Mouse (Mus musculus): ENCODE results near the gene Rab1b. TPM values are rescaled to one million over a fixed set of nuclear protein-coding genes. Genes with fewer than 3 reads are reported as not detected.

The Rab1b gene
- total RNA-seq, 2 experiments from 2014 or later: 177 to 181 TPM

DNA sequence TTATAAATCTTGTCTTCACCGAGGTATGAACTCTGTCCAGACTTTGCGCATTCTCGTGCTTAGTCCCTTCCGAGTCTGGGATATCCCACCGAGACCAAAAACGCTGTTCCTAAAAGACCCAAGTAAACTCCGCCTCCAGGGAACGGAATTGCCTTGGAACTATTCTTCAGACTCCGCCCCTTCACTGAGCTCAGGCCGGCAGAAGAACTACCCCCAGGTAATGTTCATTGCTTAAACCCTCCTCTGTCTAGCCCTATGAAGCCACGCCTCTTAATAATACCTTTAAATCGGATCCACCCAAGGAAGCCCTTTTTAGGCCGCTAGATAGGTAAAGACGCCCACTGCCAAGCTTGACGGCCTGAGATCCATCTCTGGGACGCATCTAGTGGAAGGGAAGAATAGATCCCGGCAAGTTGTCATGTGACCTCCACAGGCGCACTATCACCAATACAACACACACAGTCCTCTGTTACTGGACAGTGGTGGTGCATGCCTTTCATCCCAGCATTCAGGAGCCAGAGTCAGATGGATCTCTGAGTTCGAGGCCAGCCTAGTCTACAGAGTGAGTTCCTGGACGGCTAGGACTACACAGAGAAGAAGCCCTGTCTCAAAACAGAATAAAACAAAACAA lies 34.4 kb downstream of the Rab1b start:
- no peak for DNase-seq (ENCODE audit: low spot score in 2 of 2)

DNA sequence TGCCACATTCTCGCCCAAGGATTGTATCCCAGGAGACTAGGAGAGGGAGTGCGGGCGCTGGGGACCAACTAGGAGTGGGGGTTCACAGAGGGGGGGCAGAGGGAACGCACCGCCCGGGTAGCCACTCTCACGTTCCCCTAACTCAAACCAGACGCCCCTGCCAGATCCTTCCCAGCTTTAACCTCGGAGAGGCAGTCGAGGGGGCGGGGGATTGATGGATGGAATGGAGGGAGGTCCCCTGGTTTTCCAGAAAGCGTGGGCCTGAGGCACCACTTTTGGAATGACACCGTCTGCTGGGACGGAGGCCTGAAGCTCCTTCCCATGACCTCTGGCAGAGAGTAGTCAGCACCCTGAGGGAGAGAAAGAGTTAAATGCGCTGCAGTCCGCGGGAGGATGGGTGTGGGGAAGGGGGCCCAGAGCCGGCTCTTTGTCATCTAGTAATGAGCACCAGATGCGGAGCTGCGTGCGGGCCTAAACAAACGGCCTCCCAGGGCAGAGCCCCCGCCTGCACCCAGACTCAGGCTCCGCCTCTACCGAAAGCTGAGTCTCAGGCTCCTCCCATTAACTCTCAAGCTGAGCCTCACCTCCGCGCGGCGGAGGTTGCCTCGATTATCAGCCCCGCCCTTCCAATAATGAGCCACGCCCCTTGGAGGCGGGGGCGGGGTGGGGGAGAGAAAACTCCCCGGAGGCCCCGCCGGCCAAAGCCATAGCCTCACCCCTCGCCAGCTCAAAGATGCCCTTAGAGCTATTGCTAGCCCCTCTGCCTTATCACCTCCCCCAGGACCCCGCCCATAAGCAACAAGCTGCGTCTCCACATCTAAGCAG lies 35.1 kb downstream of the Rab1b start:
- no peak for DNase-seq (ENCODE audit: low spot score in 2 of 2)

DNA sequence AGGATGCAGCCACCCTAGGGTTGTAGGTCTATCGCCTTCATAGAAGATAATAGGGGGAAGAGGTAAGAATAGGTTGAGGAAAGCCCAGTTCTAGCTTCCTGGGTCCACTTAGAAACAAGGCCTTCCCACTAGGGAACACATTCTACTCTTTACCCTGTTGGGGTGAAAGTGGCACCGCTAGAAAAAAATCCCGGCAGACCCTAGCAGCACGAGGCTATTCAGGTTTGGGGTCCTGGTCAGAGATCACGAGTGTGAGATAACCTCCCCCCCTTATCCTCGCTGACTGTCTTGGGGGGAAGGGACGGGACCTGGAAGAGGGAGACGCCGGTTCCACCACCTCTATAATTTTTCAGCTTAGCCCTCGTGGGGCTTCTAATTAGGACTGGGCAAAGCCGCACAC lies 35.8 kb downstream of the Rab1b start:
- no peak for DNase-seq (ENCODE audit: low spot score in 2 of 2)

DNA sequence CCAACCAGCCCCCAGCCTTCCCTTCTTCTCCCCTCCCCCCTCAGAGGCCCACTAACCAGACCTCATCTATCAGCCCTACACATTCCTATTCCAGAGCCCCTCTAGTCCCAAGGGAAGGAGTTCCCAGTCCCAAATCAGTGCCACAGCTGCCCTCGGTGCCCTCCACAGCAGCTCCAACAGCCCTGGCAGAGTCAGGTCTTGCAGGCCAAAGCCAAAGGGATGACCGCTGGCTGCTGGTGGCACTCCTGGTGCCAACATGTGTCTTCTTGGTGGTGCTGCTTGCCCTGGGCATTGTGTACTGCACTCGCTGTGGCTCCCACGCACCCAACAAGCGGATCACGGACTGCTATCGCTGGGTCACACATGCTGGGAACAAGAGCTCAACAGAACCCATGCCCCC lies 36.9 kb downstream of the Rab1b start:
- no peak for DNase-seq (ENCODE audit: low spot score in 2 of 2)

DNA sequence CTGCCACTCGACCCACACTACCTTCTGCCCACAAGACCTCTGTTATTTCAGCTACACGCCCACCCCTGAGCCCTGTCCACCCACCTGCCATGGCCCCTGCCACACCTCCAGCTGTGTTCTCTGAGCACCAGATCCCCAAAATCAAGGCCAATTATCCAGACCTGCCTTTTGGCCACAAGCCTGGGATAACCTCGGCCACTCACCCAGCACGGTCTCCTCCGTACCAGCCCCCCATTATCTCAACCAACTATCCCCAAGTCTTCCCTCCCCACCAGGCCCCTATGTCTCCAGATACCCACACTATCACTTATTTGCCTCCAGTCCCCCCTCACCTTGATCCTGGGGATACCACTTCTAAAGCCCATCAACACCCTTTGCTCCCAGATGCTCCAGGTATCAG lies 37.4 kb downstream of the Rab1b start:
- DNase-seq (ENCODE audit: low spot score in 2 of 2): no peak

DNA sequence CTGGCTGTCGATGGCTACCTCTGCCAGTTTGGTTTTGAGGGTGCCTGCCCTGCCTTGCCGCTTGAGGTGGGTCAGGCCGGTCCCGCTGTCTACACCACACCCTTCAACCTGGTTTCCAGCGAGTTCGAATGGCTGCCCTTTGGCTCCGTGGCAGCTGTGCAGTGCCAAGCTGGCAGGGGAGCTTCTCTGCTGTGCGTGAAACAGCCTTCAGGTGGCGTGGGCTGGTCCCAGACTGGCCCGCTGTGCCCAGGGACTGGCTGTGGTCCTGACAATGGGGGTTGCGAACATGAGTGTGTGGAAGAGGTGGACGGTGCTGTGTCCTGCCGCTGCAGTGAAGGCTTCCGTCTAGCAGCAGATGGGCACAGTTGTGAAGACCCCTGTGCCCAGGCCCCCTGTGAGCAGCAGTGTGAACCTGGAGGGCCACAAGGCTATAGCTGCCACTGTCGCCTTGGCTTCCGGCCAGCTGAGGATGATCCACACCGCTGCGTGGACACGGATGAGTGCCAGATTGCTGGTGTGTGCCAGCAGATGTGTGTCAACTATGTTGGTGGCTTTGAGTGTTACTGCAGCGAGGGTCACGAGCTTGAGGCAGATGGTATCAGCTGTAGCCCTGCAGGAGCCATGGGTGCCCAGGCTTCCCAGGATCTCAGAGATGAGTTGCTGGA lies 38.2 kb downstream of the Rab1b start:
- no peak for DNase-seq (ENCODE audit: low spot score in 2 of 2)

DNA sequence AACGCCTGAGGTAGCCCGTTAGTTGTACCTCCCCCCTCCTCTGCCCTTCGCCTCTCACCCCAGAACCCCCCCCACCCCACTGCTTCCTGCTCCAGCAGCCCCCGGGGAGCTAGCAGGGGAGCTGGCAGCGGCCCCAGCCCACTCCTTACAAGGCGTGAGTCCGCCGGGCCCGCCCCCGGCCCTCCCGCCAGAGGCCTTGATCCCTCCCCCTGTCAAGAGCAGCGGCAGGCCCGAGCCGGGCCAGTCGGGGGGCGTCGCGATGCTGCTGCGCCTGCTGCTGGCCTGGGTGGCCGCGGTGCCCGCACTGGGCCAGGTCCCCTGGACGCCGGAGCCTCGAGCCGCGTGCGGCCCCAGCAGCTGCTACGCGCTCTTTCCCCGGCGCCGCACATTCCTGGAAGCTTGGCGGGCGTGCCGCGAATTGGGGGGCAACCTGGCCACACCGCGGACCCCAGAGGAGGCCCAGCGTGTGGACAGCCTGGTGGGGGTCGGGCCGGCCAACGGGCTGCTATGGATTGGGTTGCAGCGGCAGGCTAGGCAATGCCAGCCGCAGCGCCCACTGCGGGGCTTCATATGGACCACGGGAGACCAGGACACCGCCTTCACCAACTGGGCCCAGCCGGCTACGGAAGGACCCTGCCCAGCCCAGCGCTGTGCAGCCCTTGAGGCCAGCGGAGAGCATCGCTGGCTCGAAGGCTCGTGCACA lies 38.9 kb downstream of the Rab1b start, which contains the start of gene Cd248:
Gene Cd248 (plus strand): TSS at position 212 of the 703 bp plus-strand sequence.
- no peak for DNase-seq (ENCODE audit: low spot score in 2 of 2)

DNA sequence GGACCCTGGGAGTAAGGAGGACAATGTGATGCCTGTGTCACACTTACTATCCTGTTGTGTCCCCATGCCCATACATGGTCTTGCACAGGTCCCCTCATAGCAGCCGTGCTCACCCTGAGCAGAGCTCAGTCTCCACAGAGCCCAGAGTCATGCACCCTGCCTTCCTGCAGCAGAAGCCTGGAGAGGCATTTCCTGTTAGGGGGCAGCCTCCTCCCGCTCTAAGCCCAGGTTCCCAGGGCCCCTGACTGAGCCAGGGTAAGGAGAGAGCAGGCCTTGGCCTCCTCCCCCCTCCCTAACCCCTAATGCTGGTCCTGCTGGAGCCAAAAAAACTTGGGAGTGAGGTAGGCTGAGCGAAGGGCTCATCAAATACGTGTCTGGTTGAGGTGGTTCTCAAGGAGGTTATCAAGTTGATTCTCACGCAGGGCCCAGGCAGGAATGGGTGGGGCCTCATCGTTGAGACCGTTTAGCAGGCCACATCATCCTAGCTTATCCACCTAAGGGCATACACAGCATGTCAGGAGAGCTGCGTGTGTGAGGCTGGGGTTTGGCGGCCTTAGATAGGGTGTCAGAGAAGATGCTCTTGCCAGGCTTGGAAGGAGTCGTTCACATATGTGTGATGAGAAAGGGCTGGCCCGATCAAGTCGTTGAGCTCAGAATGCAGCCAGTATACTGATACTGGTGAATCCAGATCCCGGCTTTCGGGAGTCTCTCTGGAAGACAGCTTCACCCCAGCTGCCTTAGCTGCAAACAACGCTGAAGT lies 39.7 kb downstream of the Rab1b start:
- no peak for DNase-seq (ENCODE audit: low spot score in 2 of 2)

DNA sequence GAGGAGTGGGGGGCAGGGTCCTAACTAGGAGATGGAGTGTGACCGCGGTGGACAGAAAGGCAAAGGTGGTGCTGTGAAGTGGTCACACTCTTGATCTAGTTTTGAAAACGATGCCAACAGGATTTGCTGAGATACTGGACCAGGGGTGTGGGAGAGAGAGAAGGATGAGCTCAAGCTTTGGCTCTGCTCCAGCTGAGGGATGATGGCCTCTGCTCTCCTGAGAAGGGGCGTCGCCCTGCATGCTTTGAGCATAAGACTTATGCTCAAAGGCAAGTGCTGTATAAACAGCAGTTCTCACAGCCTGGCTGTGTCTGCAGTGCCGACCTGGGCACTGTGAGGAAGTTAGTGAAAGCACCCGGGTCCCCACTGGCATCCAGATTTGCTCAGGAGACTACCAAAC lies 41.8 kb downstream of the Rab1b start:
- DNase-seq (ENCODE audit: low spot score in 2 of 2): no peak

DNA sequence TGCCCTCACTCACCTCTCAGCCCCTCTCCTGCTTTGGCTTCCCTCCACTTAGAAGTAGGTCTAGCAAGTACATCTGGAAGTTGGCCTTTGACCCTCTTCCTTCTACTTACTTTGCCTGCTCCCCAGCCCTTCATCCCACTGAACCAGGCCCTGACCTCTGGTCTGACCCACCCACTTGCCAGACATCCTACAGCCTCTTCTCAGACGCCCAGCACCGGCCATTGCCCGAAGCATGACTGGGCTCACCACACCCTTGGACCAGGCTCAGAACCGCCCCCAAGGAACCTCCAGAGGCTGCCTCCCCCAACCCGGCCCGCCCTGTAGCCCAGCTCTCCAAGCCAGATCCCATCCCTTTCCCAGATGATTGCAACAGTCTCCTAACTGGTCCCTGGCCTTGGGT lies 44.4 kb downstream of the Rab1b start:
- no peak for DNase-seq (ENCODE audit: low spot score in 2 of 2)

DNA sequence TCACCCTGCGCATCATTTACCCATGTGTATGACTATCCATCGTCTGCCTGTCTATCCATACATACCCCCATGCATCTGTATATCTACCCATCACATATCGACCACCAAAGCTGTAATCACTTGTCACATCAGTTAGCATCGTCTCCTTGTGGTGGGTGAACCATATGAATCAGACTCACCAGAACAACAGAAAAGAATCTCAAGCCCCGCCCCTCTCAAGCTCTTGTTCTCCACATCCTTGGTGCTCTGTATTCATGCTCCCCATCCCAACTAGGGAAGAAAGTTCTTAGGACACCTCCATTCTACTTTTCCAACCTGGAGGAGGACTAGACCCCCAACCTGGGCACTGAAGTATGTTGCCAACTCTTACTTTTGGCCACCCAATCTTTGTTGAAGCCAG lies 44.8 kb downstream of the Rab1b start:
- DNase-seq (ENCODE audit: low spot score in 2 of 2): no peak

DNA sequence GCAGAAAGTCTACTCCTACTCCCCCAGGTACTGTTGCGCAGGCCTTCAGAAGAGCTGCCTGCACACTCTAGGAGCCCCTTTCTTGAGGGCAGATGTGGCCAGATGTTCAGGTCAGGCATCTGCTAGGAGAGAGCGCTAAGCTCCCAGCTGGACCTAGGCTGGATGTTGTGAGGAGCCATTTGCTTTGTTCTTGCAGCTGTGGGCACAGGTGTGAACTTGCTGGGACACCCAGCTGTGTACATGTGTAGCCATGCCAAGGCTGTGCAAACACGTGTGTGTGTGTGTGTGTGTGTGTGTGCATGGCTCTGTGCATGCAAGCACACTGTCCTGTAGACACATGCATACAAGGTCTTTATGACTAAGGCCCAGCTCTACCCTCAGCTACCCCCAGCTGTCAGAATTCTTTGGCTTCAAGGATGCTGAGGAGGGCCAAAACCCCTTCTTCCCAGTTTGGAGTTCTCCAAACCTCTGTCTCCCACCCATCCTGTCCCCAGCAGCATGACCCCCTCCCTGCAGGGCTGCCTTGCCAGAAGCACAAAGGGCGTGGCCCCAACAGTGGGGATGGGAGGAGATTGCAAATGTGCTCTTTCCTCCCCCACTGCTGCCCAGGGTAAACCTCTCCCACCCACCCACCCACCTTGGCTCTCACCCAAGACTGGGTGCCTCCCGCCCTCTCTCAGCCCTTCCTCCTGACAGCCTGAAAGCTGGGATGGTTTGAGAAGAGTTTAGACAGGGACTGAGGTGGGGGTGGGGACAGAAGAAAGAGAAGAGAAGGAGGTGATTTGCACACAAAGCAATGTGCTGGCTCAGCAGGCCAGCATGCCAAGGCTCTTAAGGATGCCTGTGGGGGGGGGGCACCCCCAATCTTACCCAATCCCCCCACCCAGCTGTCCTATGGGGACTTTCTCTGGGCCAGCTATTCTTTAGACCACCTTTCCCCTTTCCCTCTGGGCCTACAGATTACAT lies 46.2 kb downstream of the Rab1b start:
- DNase-seq (ENCODE audit: low spot score in 2 of 2): no peak

DNA sequence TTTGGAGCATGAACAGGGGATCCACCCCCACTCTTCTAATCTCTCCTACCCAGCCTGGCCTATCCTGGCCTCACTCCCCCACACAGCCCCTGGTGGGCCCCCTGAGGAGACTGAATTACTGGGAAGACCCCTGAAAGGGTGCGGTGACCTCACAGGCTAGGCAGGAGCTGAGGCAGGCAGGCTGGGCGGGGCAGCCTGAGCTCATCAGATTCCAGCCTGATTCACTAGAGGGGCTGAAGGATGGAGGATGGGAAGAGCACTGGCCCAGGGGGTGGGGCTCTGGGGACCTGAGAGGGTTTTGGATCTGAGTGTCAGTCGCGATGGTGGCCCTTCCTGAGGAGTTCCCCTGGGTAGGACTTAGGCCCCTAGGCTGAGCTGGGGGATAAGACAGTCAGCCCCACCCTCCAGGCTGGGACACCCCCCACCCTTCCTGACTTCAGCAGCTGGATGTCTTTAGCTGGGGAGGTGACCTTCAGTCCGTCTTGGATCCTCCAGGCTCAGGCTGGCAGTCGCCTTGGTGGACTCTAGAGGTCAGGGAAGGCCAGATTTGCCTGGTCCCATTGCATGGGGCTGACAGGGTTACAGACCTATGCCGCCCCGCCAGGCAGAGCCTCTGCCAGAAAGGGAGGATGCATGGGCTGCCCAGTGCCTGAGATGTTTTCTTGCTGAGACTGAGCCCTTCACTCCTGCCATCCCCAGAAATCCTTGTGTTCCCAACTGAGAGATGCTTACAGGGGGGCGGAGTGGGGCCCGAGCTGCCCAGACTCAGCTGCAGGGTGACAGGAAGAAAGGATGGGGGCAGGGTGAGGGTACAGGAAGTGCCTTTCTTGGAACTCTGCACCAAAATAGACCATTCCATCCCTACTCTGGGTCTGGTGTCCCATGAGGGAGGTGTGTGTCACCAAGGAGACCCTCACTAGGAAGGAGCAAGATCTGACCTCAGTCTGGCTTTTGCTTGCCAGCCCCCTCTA lies 47.8 kb downstream of the Rab1b start:
- DNase-seq (ENCODE audit: low spot score in 2 of 2): no peak

DNA sequence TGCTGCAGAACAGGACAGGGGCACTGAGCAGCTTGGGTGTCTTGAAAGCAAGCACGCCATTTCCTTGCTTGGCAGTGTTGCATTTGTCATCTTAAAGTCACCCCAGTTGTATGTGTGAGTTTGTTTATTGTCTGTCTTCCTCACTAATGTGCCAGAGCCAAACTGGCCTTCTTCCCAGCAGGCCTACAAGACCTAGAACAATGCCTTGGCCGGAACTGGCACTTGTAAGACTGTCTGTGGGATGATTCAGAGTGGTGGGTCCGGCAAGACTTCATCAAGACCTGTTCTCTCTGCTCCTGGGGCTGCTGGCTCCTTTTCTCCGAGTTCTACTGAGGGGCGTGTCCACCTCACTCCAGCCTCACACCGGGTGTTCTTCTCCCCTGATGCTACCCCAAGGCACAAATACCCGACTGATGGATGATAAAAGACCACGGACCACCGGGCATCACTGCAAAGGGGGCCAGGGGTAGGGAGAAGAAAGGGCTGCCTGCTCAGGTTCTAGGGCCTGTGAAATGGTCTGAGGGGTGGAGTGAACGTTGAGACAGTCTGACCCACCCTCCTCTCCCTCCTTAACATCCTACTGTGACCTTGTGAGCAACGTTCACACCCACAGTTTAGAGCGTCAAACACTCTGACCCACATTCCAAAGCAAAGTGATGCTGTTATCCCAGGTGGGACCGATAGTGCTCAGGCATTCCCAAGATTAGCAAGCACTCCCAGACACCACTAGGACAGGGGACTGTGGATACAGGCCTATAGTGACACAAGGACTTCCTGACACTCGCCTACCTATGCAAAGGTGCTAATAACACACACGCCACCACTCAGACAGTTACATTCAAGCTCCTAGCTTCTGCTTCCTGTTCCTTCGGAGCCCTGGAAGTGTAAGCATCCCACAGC lies 48.7 kb downstream of the Rab1b start:
- DNase-seq (ENCODE audit: low spot score in 2 of 2): no peak

DNA sequence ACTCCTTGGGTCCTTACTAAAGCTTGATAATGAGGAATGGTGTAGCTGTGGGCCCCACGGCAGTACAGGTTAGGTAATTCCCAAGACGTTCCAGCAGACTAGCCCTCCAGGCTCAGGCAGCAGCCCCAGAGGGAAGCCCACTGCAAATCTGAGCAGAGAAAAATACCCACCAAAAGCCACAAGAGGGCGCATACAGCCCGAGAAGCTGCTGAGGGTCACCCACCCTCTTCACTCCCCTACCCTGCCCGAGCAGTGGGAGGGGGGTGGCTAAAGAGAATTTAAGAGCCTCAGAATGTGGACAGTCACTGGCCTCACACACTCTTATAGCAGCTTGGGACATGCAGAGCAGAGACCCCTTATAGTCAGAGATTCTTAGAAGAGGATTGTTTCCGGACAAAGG lies 50.6 kb downstream of the Rab1b start:
- no peak for DNase-seq (ENCODE audit: low spot score in 2 of 2)

DNA sequence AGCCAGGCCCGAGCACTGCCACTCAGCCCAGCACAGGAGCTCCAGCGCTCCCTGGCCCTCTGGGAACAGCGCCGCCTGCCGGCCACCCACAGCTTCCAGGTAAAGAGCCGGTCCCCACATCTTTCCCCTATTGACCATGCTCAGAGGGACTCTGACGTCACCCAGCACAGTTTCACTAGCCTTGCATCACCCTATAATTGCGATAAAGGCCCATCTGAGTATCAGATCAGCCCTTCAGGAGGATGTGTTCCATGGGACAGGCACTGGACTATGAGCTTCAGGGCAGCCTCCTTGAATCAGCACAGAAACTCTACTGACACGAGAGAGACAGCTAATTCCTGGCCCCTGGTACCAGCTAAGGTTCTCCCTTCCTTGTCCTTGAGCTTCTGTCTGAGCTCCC lies 53.0 kb downstream of the Rab1b start:
- no peak for DNase-seq (ENCODE audit: low spot score in 2 of 2)

DNA sequence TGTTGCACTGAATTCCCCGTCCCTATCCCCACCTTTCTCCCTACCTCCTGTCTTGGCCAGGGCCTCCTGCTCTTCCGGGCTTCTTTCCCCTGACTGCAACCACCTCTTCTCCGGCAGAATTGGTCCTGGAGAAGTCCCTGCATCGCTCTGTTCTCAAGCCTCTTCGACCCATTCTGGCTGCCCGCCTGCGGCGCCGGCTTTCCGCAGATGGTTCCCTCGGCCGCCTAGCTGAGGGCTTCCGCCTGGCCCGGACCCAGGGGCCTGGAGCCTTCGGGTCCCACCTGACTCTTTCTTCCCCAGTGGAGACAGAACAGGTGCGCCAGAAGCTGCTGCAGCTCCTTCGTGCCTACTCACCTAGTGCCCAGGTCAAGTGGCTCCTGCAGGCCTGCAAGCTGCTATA lies 54.0 kb downstream of the Rab1b start:
- no peak for DNase-seq (ENCODE audit: low spot score in 2 of 2)
